Mouse (Mus musculus): ENCODE results near the gene Kmt5a. TPM values are rescaled to one million over a fixed set of nuclear protein-coding genes. Genes with fewer than 3 reads are reported as not detected.

The Kmt5a gene
- polyA plus RNA-seq, 1 experiment = 137 TPM

- TF ChIP-seq POLR2A (IDR thresholded peaks at IDR 0.05; ENCODE audit: borderline replicate concordance, control insufficient read depth, low read depth, low read length) (no peak), CTCF (IDR thresholded peaks at IDR 0.05; ENCODE audit: control insufficient read depth, insufficient read depth, low read length) (no peak)
- H3K27ac ChIP-seq (ENCODE audit: control insufficient read depth, insufficient read depth, low read depth, low read length, poor library complexity) = peak overlapping the region; percentile 88
- H3K4me1 ChIP-seq (ENCODE audit: control insufficient read depth, insufficient read depth, low read length) = no peaks in the 10 kb centered on the region; the same call in 1 of the 2 replicates
- H3K4me3 ChIP-seq (replicated peaks; ENCODE audit: control insufficient read depth, low read depth, low read length) = peak overlapping the region; percentile 86
- under 1% methylated on average over 63 of the region's 63 CpGs for WGBS
Measured at GRCm38 (mm10) chr5:124424723-124425411, 14.9 kb upstream of the Kmt5a start.

GRCm38 (mm10) chr5:124425412-124426259, 14.1 kb upstream of the Kmt5a start, which contains the start of gene Sbno1:
TSS of gene Sbno1 (minus strand) at chr5:124426001.
- TF ChIP-seq POLR2A (IDR thresholded peaks at IDR 0.05; ENCODE audit: borderline replicate concordance, control insufficient read depth, low read depth, low read length) = peak; percentile 64; the same call in 1 of the 2 replicates
- peak; percentile 34; the same call in 1 of the 2 replicates for TF ChIP-seq CTCF (IDR thresholded peaks at IDR 0.05; ENCODE audit: control insufficient read depth, insufficient read depth, low read length)
- WGBS = under 1% methylated on average over 75 of the region's 81 CpGs
- Histone ChIP-seq H3K4me3 (replicated peaks; ENCODE audit: control insufficient read depth, low read depth, low read length) (peak within 1 kb of the TSS; percentile 88), H3K4me1 (ENCODE audit: control insufficient read depth, insufficient read depth, low read length) (no peaks in the 10 kb centered on the region; the same call in 1 of the 2 replicates), H3K27ac (ENCODE audit: control insufficient read depth, insufficient read depth, low read depth, low read length, poor library complexity) (peak within 1 kb of the TSS; percentile 94)

GRCm38 (mm10) chr5:124426475-124427071, 13.2 kb upstream of the Kmt5a start:
- TF ChIP-seq CTCF (IDR thresholded peaks at IDR 0.05; ENCODE audit: control insufficient read depth, insufficient read depth, low read length) (no peak), POLR2A (IDR thresholded peaks at IDR 0.05; ENCODE audit: borderline replicate concordance, control insufficient read depth, low read depth, low read length) (no peak)
- 92% methylated on average over 10 of the region's 10 CpGs for WGBS
- Histone ChIP-seq H3K4me1 (ENCODE audit: control insufficient read depth, insufficient read depth, low read length) (no peaks in the 10 kb centered on the region; the same call in 1 of the 2 replicates), H3K4me3 (replicated peaks; ENCODE audit: control insufficient read depth, low read depth, low read length) (no peak overlapping the region), H3K27ac (ENCODE audit: control insufficient read depth, insufficient read depth, low read depth, low read length, poor library complexity) (no peak overlapping the region; the same call in 1 of the 2 replicates)

- no peaks in the 10 kb centered on the region for H3K4me1 ChIP-seq (ENCODE audit: control insufficient read depth, insufficient read depth, low read length)
- H3K4me3 ChIP-seq (replicated peaks; ENCODE audit: control insufficient read depth, low read depth, low read length) = no peak overlapping the region
- H3K27ac ChIP-seq (ENCODE audit: control insufficient read depth, insufficient read depth, low read depth, low read length, poor library complexity) = no peak overlapping the region
- TF ChIP-seq POLR2A (IDR thresholded peaks at IDR 0.05; ENCODE audit: borderline replicate concordance, control insufficient read depth, low read depth, low read length) = no peak
- TF ChIP-seq CTCF (IDR thresholded peaks at IDR 0.05; ENCODE audit: control insufficient read depth, insufficient read depth, low read length) = peak; percentile 32
Measured at GRCm38 (mm10) chr5:124432398-124433012, 7.2 kb upstream of the Kmt5a start.

- WGBS = 72% methylated on average over 2 of the region's 2 CpGs
- no peak overlapping the region for H3K27ac ChIP-seq (ENCODE audit: control insufficient read depth, insufficient read depth, low read depth, low read length, poor library complexity)
- H3K4me3 ChIP-seq (replicated peaks; ENCODE audit: control insufficient read depth, low read depth, low read length) = no peak overlapping the region
- TF ChIP-seq POLR2A (IDR thresholded peaks at IDR 0.05; ENCODE audit: borderline replicate concordance, control insufficient read depth, low read depth, low read length) = no peak
- no peak for TF ChIP-seq CTCF (IDR thresholded peaks at IDR 0.05; ENCODE audit: control insufficient read depth, insufficient read depth, low read length)
- H3K4me1 ChIP-seq (ENCODE audit: control insufficient read depth, insufficient read depth, low read length) = no peaks in the 10 kb centered on the region
Measured at GRCm38 (mm10) chr5:124433048-124433447, 6.7 kb upstream of the Kmt5a start.

- no peak for TF ChIP-seq POLR2A (IDR thresholded peaks at IDR 0.05; ENCODE audit: borderline replicate concordance, control insufficient read depth, low read depth, low read length)
- TF ChIP-seq CTCF (IDR thresholded peaks at IDR 0.05; ENCODE audit: control insufficient read depth, insufficient read depth, low read length) = peak; percentile 78
- 35% methylated on average over 5 of the region's 5 CpGs for WGBS
Measured at GRCm38 (mm10) chr5:124438229-124438628, 1.5 kb upstream of the Kmt5a start.

GRCm38 (mm10) chr5:124438746-124439145, 984 bp upstream of the Kmt5a start:
- H3K4me1 ChIP-seq (ENCODE audit: control insufficient read depth, insufficient read depth, low read length) = peaks cover 6% of the 10 kb centered on the region
- 61% methylated on average over 5 of the region's 5 CpGs for WGBS
- H3K4me3 ChIP-seq (replicated peaks; ENCODE audit: control insufficient read depth, low read depth, low read length) = peak overlapping the region; percentile 29
- no peak for TF ChIP-seq POLR2A (IDR thresholded peaks at IDR 0.05; ENCODE audit: borderline replicate concordance, control insufficient read depth, low read depth, low read length)
- TF ChIP-seq CTCF (IDR thresholded peaks at IDR 0.05; ENCODE audit: control insufficient read depth, insufficient read depth, low read length) = no peak
- H3K27ac ChIP-seq (ENCODE audit: control insufficient read depth, insufficient read depth, low read depth, low read length, poor library complexity) = peak overlapping the region; percentile 50

More at GRCm38 (mm10) chr5:124438229-124438628, 1.5 kb upstream of the Kmt5a start:
- H3K27ac ChIP-seq (ENCODE audit: control insufficient read depth, insufficient read depth, low read depth, low read length, poor library complexity) = peak overlapping the region; percentile 50
- peaks cover 6% of the 10 kb centered on the region for H3K4me1 ChIP-seq (ENCODE audit: control insufficient read depth, insufficient read depth, low read length)
- no peak overlapping the region for H3K4me3 ChIP-seq (replicated peaks; ENCODE audit: control insufficient read depth, low read depth, low read length)

Data from bone marrow, adult 2 months (tissue).